Mouse (Mus musculus) brain, embryonic 14.5 days (tissue): ENCODE data around the gene Kank2.

Experiments used
- CTCF ChIP-seq: fragments of 200-500 bp; IDR thresholded peaks from 2 replicates; pipeline ENCODE4 v1.5.1; 2012; ENCODE audit warnings: inconsistent platforms, mild to moderate bottlenecking, moderate library complexity, borderline replicate concordance; ENCODE audit not compliant: insufficient read depth, insufficient read length; ENCODE audit errors: extremely low read depth
- POLR2A ChIP-seq: fragments of 200-500 bp; IDR thresholded peaks from 2 replicates; pipeline ENCODE4 v1.6.1; 2012; ENCODE audit warnings: mild to moderate bottlenecking, inconsistent platforms, borderline replicate concordance; ENCODE audit not compliant: poor library complexity, insufficient read depth, insufficient read length, severe bottlenecking; ENCODE audit errors: extremely low read depth

DNA sequence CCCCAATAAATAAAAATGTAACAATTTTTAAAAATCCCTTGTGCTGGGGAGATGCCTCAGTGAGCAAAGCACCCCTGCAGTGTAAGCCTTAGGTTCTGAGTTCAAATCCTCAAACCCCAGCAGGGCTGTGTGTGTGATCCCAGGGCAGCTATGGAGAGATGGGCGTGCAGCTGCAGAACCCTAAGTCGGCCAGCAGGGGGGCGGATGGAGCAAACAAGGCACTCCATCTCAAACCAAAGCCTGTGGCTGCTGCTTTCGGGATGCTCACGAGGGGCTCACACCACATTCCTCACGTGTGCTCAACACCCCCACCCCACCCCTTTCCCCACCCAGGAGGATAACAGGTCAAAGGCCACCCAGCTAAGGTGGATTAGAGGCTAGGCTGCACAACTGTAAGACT lies 11.6 kb downstream of the Kank2 start:
- no peak for TF ChIP-seq POLR2A
- TF ChIP-seq CTCF = peak; percentile 87
